ENCODE assay signal across 22 mouse cellular contexts in genomic region chr13:54181318-54181717, GRCm38 (mm10). TPM values are rescaled to one million over a fixed set of nuclear protein-coding genes. Genes with fewer than 3 reads are reported as not detected.
"Had no signal": no experiment of that assay in that cellular context is flagged by ENCODE, and none has a peak within 500 bp of the region (broad histone marks: within the 10 kb centered on the region; RNA-seq: fewer than 3 reads in every experiment).

No protein-coding gene starts in this region.

- DNase-seq: liver, postnatal 0 days; lung, adult 2 months; lung, postnatal 14 days; lung, postnatal 36 days; midbrain, embryonic 14.5 days; retina, postnatal 1 day; right cerebral cortex, adult 18-20 months; right cerebral cortex, postnatal 25 days; right cerebral cortex, postnatal 4 days; spleen, adult 18-20 months; thymus, adult 18-20 months; thymus, postnatal 14 days; thymus, postnatal 36 days had no signal

- H3K27me3 ChIP-seq: liver, embryonic 15.5 days; lung, embryonic 15.5 days; neural tube, embryonic 13.5 days; neural tube, embryonic 15.5 days had no signal

- H3K27ac ChIP-seq: liver, embryonic 15.5 days; lung, embryonic 15.5 days; macrophage; neural tube, embryonic 13.5 days; neural tube, embryonic 15.5 days had no signal

- H3K4me1 ChIP-seq: liver, embryonic 15.5 days; neural tube, embryonic 13.5 days; neural tube, embryonic 15.5 days had no signal

- ATAC-seq: liver, postnatal 0 days; midbrain, embryonic 16.5 days had no signal

- H3K4me3 ChIP-seq: liver, embryonic 15.5 days; lung, embryonic 15.5 days; myocyte; neural tube, embryonic 13.5 days; neural tube, embryonic 15.5 days had no signal

- H3K36me3 ChIP-seq: liver, embryonic 15.5 days; lung, embryonic 15.5 days; neural tube, embryonic 13.5 days; neural tube, embryonic 15.5 days had no signal

- H3K9ac ChIP-seq: liver, embryonic 15.5 days; liver, postnatal 0 days; lung, embryonic 15.5 days; neural tube, embryonic 13.5 days; neural tube, embryonic 15.5 days had no signal

RNA-seq across cellular contexts. Expression of gene Hrh2, which starts 10.6 kb away (rescaled TPM):
- polyA plus RNA-seq: midbrain, embryonic 11.5 days; myocyte; neural tube, embryonic 11.5 days had no signal
